Mouse (Mus musculus): Measurements from ENCODE around the gene Gm4141. TPM values are rescaled to one million over a fixed set of nuclear protein-coding genes. Genes with fewer than 3 reads are reported as not detected.
"Not testable (repeated sequence)": the region's sequence is repeated elsewhere in the genome, so short reads cannot be mapped to it uniquely, and the experiment has no call there.

The Gm4141 gene
- polyA plus RNA-seq (2015; fragmentation: Nextera tagmentation; extraction: Ambion mirVana), result not detected in 2 replicates

DNA sequence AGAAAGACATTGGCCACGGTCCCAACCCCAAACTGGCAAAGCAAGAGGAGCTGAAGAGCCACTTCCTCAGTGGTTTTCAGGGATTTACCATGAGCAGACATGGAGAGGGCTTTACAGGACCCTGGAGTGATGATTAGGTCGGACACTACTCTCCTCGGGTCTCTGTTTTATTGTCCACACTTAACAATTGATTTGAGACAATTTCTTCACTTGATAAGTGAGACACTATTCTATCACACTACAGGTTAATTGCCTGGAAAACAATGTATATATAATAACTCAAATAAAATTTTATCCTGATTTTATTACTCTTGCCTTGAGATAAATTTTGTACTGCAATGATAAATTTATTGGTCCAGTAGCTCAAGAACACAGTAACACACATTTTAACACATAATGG, at the start of gene Gm4141:
Gm4141 (minus strand) TSS at position 101 of the 400 bp plus-strand sequence.
- not testable (repeated sequence) for H3K4me3 ChIP-seq; H3K4me1 ChIP-seq; H3K27me3 ChIP-seq (replicated peaks); H3K36me3 ChIP-seq (replicated peaks); H3K9me3 ChIP-seq; H3K27ac ChIP-seq; H3K4me2 ChIP-seq; ATAC-seq (replicated peaks); H3K9ac ChIP-seq
- WGBS, result no CpG with 5 or more reads among the region's 3 CpGs

DNA sequence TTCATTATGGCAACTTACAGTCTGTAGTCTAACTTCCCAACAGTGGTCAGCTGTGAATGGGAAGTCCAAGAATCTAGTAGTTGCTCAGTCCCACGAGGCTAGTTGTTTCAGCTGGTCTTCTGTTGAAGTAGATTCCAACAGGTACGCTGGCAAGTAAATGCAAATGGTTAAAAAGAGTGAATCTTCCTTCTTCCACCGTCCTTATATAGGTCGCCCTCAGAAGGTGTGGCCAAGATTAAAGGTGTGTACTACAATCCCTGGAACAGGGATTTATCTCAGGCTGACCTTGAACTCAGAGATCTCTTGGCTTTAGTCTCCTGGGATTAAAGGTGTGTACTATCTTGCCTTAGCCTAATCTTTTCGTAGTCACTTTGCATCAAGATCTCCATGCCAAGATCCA, 22.9 kb upstream of the Gm4141 start, which contains the start of gene Gm4513:
Gm4513 (minus strand) TSS at position 101 of the 400 bp plus-strand sequence.
- not testable (repeated sequence) for H3K4me1 ChIP-seq; H3K9ac ChIP-seq; H3K27me3 ChIP-seq (replicated peaks); H3K4me3 ChIP-seq; H3K4me2 ChIP-seq; H3K27ac ChIP-seq; H3K36me3 ChIP-seq (replicated peaks); ATAC-seq (replicated peaks); H3K9me3 ChIP-seq
- 90% methylated on average over 3 of the region's 5 CpGs for WGBS

- not testable (repeated sequence) for H3K27me3 ChIP-seq (replicated peaks); H3K36me3 ChIP-seq (replicated peaks); H3K9ac ChIP-seq; H3K27ac ChIP-seq; H3K4me2 ChIP-seq; ATAC-seq (replicated peaks); H3K4me1 ChIP-seq; H3K9me3 ChIP-seq; H3K4me3 ChIP-seq
- no CpG with 5 or more reads among the region's 1 CpGs for WGBS
Measured at GRCm38 (mm10) chr7:20545657-20546056, 30.4 kb downstream of the Gm4141 start, which contains the start of gene Gm5726. TSS of gene Gm5726 (minus strand) at chr7:20545757.

GRCm38 (mm10) chr7:20533537-20533936, 42.5 kb downstream of the Gm4141 start, which contains the start of gene Vmn1r104:
TSS of gene Vmn1r104 (plus strand) at chr7:20533837.
- H3K9me3 ChIP-seq; H3K36me3 ChIP-seq (replicated peaks); H3K27ac ChIP-seq; H3K4me3 ChIP-seq; H3K4me2 ChIP-seq; H3K27me3 ChIP-seq (replicated peaks); H3K4me1 ChIP-seq; H3K9ac ChIP-seq; ATAC-seq (replicated peaks): not testable (repeated sequence)
- no CpG with 5 or more reads among the region's 3 CpGs for WGBS

Other genes with a start within 250 kb of the Gm4141 start
- not detected in 2 replicates for gene Gm4133, start 242.2 kb downstream of the Gm4141 start, polyA plus RNA-seq (2015; fragmentation: Nextera tagmentation; extraction: Ambion mirVana)
- not detected in 2 replicates for gene Gm5728, start 200.8 kb downstream of the Gm4141 start, polyA plus RNA-seq (2015; fragmentation: Nextera tagmentation; extraction: Ambion mirVana)
- not detected in 2 replicates for gene Vmn1r100, start 158.3 kb downstream of the Gm4141 start, polyA plus RNA-seq (2015; fragmentation: Nextera tagmentation; extraction: Ambion mirVana)
- gene Vmn1r101, start 133.6 kb downstream of the Gm4141 start, polyA plus RNA-seq (2015; fragmentation: Nextera tagmentation; extraction: Ambion mirVana), result not detected in 2 replicates
- not detected in 2 replicates for gene Gm10670, start 101.3 kb downstream of the Gm4141 start, polyA plus RNA-seq (2015; fragmentation: Nextera tagmentation; extraction: Ambion mirVana)
- gene Vmn1r103, start 65.7 kb downstream of the Gm4141 start, polyA plus RNA-seq (2015; fragmentation: Nextera tagmentation; extraction: Ambion mirVana), result not detected in 2 replicates
- gene Vmn1r104, start 42.4 kb downstream of the Gm4141 start, polyA plus RNA-seq (2015; fragmentation: Nextera tagmentation; extraction: Ambion mirVana), result not detected in 2 replicates
- gene Gm5726, start 30.5 kb downstream of the Gm4141 start, polyA plus RNA-seq (2015; fragmentation: Nextera tagmentation; extraction: Ambion mirVana), result not detected in 2 replicates
- not detected in 2 replicates for gene Gm4513, start 22.8 kb upstream of the Gm4141 start, polyA plus RNA-seq (2015; fragmentation: Nextera tagmentation; extraction: Ambion mirVana)
- not detected in 2 replicates for gene Vmn1r107, start 92.7 kb upstream of the Gm4141 start, polyA plus RNA-seq (2015; fragmentation: Nextera tagmentation; extraction: Ambion mirVana)
- not detected in 2 replicates for gene Vmn1r111, start 127.0 kb upstream of the Gm4141 start, polyA plus RNA-seq (2015; fragmentation: Nextera tagmentation; extraction: Ambion mirVana)
- not detected in 2 replicates for gene Gm10668, start 154.4 kb upstream of the Gm4141 start, polyA plus RNA-seq (2015; fragmentation: Nextera tagmentation; extraction: Ambion mirVana)
- gene Vmn1r112, start 194.9 kb upstream of the Gm4141 start, polyA plus RNA-seq (2015; fragmentation: Nextera tagmentation; extraction: Ambion mirVana), result not detected in 2 replicates
- gene Vmn1r113, start 211.0 kb upstream of the Gm4141 start, polyA plus RNA-seq (2015; fragmentation: Nextera tagmentation; extraction: Ambion mirVana), result not detected in 2 replicates
- gene Vmn1r114, start 235.9 kb upstream of the Gm4141 start, polyA plus RNA-seq (2015; fragmentation: Nextera tagmentation; extraction: Ambion mirVana), result not detected in 2 replicates